Mouse (Mus musculus): ENCODE results near the gene Olfr374. TPM values are rescaled to one million over a fixed set of nuclear protein-coding genes. Genes with fewer than 3 reads are reported as not detected.
"Not testable (repeated sequence)": the region's sequence is repeated elsewhere in the genome, so short reads cannot be mapped to it uniquely, and the experiment has no call there.

Gene Olfr374
- polyA plus RNA-seq (2015; fragmentation: Nextera tagmentation; extraction: Ambion mirVana), result not detected in 2 replicates

DNA sequence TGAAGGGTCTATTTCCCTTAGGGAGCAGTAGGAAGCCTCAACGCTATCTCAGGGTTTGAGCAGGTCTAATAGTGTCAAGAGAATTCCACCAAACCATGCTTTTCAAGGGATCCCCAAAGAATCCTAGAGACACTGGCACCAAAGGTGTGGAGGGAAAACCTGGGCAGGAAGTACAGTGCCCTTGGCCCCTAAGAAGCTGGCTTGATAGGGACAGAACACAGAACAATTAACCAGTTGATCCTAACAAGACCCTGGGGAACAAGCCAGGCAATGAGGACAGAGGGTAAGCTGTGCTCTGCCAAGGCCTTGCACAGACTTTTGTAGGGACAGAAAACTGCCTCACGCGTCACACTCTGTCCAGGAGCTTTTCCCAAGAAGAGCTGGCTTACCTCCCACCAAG, at the start of gene Olfr374:
Gene Olfr374, plus strand, starts transcription at position 301 of the 400 bp plus-strand sequence.
- WGBS, result 93% methylated on average over 3 of the region's 3 CpGs
- H3K4me2 ChIP-seq (replicated peaks), result no peak within 1 kb of the TSS
- H3K27me3 ChIP-seq, result no peaks in the 10 kb centered on the region
- no peak within 1 kb of the TSS for H3K4me3 ChIP-seq (replicated peaks)
- H3K9me3 ChIP-seq, result peaks cover 6% of the 10 kb centered on the region; the same call in 1 of the 2 replicates
- ATAC-seq, result no peak
- H3K4me1 ChIP-seq (replicated peaks), result no peaks in the 10 kb centered on the region
- H3K27ac ChIP-seq, result no peak within 1 kb of the TSS
- H3K9ac ChIP-seq (replicated peaks), result no peak within 1 kb of the TSS
- H3K36me3 ChIP-seq, result no peaks in the 10 kb centered on the region

DNA sequence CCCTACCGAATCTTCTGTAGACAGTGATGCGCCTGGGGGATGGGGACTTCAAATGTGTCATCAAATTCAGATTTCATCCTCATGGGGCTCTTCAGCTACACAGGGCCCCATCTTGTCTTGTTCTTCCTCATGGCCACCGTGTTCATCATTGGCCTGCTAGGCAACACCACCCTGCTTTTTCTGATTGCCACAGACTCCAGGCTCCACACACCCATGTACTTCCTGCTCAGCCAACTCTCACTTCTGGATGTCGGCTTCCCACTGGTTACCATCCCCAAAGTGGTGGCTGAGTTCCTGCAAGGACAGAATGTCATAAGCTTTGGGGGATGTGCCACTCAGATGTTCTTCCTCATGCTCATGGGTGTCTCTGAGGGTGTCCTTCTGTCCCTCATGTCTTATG, 49.2 kb upstream of the Olfr374 start:
- ATAC-seq; H3K4me2 ChIP-seq (replicated peaks); H3K9me3 ChIP-seq; H3K36me3 ChIP-seq; H3K9ac ChIP-seq (replicated peaks); H3K27me3 ChIP-seq; H3K4me1 ChIP-seq (replicated peaks); H3K4me3 ChIP-seq (replicated peaks); H3K27ac ChIP-seq: not testable (repeated sequence)
- 83% methylated on average over 3 of the region's 4 CpGs for WGBS

DNA sequence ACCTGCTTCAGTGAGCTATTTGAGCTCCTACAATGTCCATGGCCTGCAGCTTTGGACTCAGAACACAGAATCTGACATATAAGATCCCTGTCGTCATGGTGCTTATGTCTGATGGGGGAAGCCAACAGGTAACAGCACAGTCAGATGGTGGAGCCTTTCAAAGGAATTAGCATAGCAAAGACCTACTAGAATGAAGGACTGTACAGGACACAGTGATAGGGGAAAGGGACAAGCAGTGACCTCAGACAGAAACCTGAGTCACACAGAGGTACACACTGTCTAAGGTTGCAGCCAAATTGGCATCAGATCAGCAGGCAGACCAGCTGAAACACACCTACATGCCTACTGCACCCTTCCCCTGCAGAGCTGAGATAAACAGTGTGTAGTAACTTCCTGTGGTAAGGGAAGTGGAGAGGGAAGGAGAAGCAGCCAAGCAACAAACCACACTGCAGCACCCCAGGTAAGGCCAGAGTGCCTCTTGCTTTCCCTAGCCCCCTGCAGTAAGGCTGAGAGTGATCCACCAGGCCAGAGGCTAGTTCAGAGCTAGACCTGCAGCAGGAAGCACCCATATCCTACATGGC, 39.9 kb upstream of the Olfr374 start:
- 95% methylated on average over 1 of the region's 1 CpGs for WGBS
- H3K4me1 ChIP-seq (replicated peaks); H3K4me3 ChIP-seq (replicated peaks); H3K4me2 ChIP-seq (replicated peaks); H3K27me3 ChIP-seq; H3K36me3 ChIP-seq; H3K9ac ChIP-seq (replicated peaks); H3K9me3 ChIP-seq; H3K27ac ChIP-seq; ATAC-seq: not testable (repeated sequence)

DNA sequence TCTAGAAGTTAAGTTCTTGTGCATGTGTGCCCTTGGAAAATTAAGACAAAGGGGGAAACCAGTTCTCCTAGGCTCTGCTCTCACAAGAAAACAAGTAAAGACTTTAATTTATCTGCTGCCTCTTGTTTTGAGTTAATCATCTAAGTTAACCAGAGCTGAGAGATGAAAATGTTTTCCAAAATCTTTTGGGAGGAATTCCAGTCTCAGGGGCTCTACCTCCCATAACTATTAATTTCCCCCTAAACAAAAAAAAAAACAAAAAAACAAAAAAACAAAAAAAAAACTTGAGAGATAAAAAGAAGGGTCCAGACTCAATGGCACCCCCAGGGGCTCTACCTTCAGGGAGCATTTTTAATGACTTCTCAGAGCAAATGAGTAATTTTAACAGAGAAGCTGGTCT, 24.0 kb upstream of the Olfr374 start, which contains the start of gene Olfr373:
Gene Olfr373, plus strand, starts transcription at position 301 of the 400 bp plus-strand sequence.
- not testable (repeated sequence) for H3K9me3 ChIP-seq; H3K9ac ChIP-seq (replicated peaks); H3K36me3 ChIP-seq; H3K27ac ChIP-seq; H3K4me2 ChIP-seq (replicated peaks); H3K4me1 ChIP-seq (replicated peaks); H3K4me3 ChIP-seq (replicated peaks); ATAC-seq; H3K27me3 ChIP-seq

DNA sequence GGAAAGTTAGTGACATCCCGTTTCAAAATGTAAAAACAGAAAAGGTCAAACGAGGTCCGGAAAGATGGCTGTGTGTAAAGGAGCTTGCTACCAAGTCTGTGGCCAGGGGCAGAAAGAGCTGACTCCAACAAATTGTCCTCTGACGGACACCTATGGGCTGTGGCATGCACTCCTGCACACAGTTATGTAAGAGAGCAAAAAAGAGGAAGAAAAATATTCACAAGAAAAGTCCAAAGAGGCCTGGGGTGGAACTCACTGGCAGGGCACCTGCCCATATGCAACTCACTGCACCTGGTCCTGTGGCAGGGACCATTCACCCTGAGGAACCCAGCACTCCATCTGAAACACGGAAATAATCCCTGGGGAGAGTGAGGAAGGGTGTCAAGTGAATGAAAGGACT, 22.1 kb upstream of the Olfr374 start:
- Histone ChIP-seq H3K9ac (replicated peaks) (no peak overlapping the region), H3K4me1 (replicated peaks) (no peaks in the 10 kb centered on the region), H3K9me3 (no peaks in the 10 kb centered on the region), H3K4me2 (replicated peaks) (no peak overlapping the region), H3K4me3 (replicated peaks) (no peak overlapping the region), H3K27me3 (no peaks in the 10 kb centered on the region), H3K36me3 (no peaks in the 10 kb centered on the region), H3K27ac (no peak overlapping the region)
- WGBS, result 72% methylated on average over 5 of the region's 5 CpGs
- ATAC-seq, result no peak

DNA sequence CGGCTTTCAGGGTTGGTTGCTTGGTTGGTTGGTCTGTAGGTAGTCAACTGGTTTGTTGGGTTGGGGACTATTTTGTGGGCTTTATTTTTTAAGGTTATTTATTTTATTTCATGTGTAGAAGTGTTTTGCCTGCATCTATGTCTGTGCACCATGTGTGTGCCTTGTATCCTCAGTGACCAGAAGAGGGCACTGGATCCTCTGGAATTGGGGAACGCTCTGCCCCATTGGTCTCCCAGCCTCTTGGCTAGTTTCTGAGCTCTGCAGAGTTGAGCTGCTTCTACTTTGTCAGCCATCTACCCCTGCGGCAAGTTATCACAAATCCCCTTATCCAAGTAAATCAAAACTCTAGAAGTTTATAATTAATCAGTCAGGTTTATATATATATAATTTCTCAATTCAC, 19.2 kb upstream of the Olfr374 start:
- not testable (repeated sequence) for H3K9ac ChIP-seq (replicated peaks); H3K4me1 ChIP-seq (replicated peaks); H3K27me3 ChIP-seq; H3K4me2 ChIP-seq (replicated peaks); H3K27ac ChIP-seq; H3K4me3 ChIP-seq (replicated peaks); ATAC-seq; H3K36me3 ChIP-seq; H3K9me3 ChIP-seq
- 91% methylated on average over 3 of the region's 3 CpGs for WGBS

DNA sequence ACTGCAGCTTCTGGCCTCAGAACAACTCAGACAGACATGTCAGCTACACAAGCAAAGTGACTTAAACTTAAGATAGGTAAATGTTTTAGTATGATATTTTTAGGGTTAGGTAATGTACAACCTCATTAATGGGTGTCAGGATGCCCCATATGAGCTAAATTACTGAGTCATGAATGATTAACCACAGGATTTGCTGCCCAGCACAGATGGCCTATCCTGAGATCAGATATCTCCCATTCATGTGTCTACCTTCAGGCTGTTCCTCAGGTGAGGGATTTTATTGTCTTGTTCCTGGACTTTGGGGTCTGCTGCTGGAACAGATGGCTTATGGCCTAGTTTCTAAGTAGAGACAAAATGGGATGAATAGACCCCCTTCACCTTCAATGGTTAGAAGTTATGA, 10.1 kb upstream of the Olfr374 start:
- H3K36me3 ChIP-seq; ATAC-seq; H3K27me3 ChIP-seq; H3K9ac ChIP-seq (replicated peaks); H3K4me2 ChIP-seq (replicated peaks); H3K9me3 ChIP-seq; H3K27ac ChIP-seq; H3K4me3 ChIP-seq (replicated peaks); H3K4me1 ChIP-seq (replicated peaks): not testable (repeated sequence)

DNA sequence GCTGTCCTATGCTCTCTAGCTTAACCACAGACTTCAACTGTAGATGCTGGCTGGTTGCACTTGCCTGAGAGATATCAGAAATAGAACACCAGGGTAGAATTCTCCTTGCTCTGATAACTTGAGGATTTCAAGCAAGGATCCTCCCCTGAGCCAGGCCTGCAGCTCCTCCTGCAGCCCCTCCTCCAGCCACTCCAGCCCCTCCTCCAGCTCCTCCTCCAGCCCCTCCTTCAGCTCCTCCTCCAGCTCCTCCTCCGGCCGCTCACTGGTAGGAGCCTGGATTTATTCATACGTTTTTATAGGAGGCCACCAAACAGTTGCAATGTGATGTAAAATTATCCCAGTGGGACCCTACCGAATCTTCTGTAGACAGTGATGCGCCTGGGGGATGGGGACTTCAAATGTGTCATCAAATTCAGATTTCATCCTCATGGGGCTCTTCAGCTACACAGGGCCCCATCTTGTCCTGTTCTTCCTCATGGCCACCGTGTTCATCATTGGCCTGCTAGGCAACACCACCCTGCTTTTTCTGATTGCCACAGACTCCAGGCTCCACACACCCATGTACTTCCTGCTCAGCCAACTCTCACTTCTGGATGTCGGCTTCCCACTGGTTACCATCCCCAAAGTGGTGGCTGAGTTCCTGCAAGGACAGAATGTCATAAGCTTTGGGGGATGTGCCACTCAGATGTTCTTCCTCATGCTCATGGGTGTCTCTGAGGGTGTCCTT, 7.3 kb upstream of the Olfr374 start:
- 61% methylated on average over 6 of the region's 7 CpGs for WGBS
- H3K4me2 ChIP-seq (replicated peaks); H3K27me3 ChIP-seq; ATAC-seq; H3K9ac ChIP-seq (replicated peaks); H3K9me3 ChIP-seq; H3K4me3 ChIP-seq (replicated peaks); H3K4me1 ChIP-seq (replicated peaks); H3K27ac ChIP-seq; H3K36me3 ChIP-seq: not testable (repeated sequence)

DNA sequence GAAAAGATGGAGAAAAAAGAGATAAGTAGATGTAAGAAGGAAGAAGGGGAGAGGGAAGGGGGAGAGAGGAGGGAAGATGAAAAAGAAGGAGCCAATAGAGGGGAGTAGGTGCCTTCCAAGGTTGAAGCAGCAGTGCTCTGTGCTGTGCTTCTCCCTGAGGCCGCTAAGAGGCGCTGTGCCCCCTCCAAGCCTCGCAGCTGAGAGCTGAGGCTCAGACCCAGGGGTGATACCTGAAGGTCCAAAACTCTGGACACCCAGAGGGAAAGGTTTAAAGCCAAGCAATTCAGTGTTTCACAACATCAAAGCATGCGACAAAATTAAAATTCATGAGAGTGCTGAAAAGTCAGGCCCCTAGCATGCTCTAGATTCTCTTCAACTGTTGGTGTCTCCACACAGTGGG, 1.7 kb upstream of the Olfr374 start:
- no peak overlapping the region for H3K4me3 ChIP-seq (replicated peaks)
- H3K27ac ChIP-seq, result no peak overlapping the region
- no peak for ATAC-seq
- 25% methylated on average over 4 of the region's 4 CpGs for WGBS
- H3K4me1 ChIP-seq (replicated peaks), result no peaks in the 10 kb centered on the region
- H3K9ac ChIP-seq (replicated peaks), result no peak overlapping the region
- H3K27me3 ChIP-seq, result no peaks in the 10 kb centered on the region
- H3K9me3 ChIP-seq, result peaks cover 6% of the 10 kb centered on the region; the same call in 1 of the 2 replicates
- H3K4me2 ChIP-seq (replicated peaks), result no peak overlapping the region
- no peaks in the 10 kb centered on the region for H3K36me3 ChIP-seq

DNA sequence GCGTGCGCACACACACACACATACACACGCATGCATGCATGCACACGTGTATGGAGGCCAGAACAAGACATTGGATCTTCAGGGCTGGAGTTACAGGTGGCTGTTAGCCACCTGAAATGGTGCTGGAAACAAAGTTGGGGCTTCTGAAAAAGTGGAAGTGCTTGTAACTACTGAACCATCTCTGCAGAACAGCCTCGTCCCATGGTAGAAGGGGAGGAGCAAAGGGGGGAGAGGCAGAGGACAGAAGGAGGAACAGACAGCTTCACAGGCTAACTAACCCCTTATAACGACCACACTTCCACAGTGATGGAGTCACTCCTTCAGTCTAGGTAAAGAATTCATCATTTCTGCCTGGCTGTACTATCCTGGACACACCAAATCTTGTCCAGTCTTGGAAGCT, 4.0 kb downstream of the Olfr374 start:
- Histone ChIP-seq H3K4me2 (replicated peaks) (no peak overlapping the region), H3K4me1 (replicated peaks) (no peaks in the 10 kb centered on the region), H3K9me3 (no peaks in the 10 kb centered on the region), H3K9ac (replicated peaks) (no peak overlapping the region), H3K36me3 (no peaks in the 10 kb centered on the region), H3K4me3 (replicated peaks) (no peak overlapping the region), H3K27me3 (no peaks in the 10 kb centered on the region), H3K27ac (no peak overlapping the region)
- WGBS, result 80% methylated on average over 6 of the region's 6 CpGs
- no peak for ATAC-seq

DNA sequence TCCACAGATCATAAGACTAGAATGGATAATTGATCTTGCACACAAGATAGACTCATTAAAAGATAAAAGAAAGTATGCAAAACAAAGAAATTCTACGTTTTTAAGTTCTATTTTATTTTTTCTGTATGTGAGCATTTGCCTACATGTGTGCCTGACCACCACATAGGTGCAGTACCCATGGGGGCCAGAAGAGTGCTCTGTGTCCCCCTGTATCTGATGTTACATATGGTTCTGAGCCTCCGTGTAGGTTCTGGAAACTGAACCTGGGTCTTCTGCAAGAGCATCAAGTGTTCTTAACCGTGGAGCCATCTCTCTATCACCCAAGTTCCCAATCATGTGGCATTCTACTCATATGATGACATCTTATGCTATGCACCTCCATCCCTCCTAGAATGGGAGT, 5.6 kb downstream of the Olfr374 start:
- H3K36me3 ChIP-seq, result no peaks in the 10 kb centered on the region
- no peak overlapping the region for H3K4me2 ChIP-seq (replicated peaks)
- H3K4me1 ChIP-seq (replicated peaks), result no peaks in the 10 kb centered on the region
- H3K27ac ChIP-seq, result no peak overlapping the region
- no peak for ATAC-seq
- H3K9me3 ChIP-seq, result no peaks in the 10 kb centered on the region
- 66% methylated on average over 3 of the region's 3 CpGs for WGBS
- H3K9ac ChIP-seq (replicated peaks), result no peak overlapping the region
- H3K27me3 ChIP-seq, result no peaks in the 10 kb centered on the region
- H3K4me3 ChIP-seq (replicated peaks), result no peak overlapping the region

DNA sequence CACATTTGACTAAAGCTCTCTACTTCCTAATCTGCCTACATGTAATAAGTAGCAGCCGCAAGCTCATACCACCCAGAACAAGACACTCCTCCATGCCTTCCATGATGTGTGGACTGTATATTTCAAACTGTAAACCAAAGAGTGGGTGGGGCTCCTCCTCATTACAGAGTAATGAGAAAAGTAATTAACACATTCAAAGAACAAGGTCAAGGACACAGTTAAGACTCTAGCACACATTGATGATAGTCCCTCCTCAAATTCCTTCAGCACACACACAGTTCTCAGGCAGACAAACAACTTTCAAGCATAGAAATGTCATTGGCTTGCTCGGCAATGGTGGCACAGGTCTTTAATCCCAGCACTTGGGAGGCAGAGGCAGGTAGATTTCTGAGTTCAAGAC, 8.4 kb downstream of the Olfr374 start:
- Histone ChIP-seq H3K4me2 (replicated peaks) (no peak overlapping the region), H3K27me3 (no peaks in the 10 kb centered on the region), H3K4me1 (replicated peaks) (no peaks in the 10 kb centered on the region), H3K4me3 (replicated peaks) (no peak overlapping the region), H3K36me3 (no peaks in the 10 kb centered on the region), H3K9me3 (no peaks in the 10 kb centered on the region), H3K9ac (replicated peaks) (no peak overlapping the region), H3K27ac (no peak overlapping the region)
- 83% methylated on average over 2 of the region's 2 CpGs for WGBS
- no peak for ATAC-seq

DNA sequence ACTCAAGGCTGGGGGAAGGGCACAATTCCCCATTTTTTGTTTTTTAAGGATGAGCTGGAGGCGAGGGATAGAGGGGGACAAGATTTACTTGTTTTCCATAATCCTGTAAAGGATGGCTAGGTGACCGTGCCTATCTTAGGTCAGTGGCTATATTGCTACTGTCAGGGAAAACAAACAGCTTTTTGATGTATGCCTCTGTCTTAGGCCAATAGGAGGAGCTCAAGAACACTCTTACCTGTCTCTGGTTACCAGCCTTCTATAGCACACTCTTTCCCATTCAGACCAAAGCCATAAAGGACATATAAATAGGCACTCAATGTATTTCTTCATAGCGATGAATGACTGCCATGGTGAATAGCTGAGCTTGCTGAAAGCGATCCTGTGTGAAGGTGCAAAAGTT, 11.8 kb downstream of the Olfr374 start:
- 55% methylated on average over 4 of the region's 4 CpGs for WGBS
- Histone ChIP-seq H3K9me3 (no peaks in the 10 kb centered on the region), H3K9ac (replicated peaks) (no peak overlapping the region), H3K27me3 (no peaks in the 10 kb centered on the region), H3K36me3 (no peaks in the 10 kb centered on the region), H3K4me3 (replicated peaks) (no peak overlapping the region), H3K4me2 (replicated peaks) (no peak overlapping the region), H3K27ac (no peak overlapping the region), H3K4me1 (replicated peaks) (no peaks in the 10 kb centered on the region)
- ATAC-seq, result no peak

Measured in midbrain, embryonic 13.5 days (tissue).